Mouse (Mus musculus) olfactory bulb, adult 2 months (tissue): ENCODE measurements at regions not wholly inside any gene's neighbourhood (a gene's known extent, or its start where the extent isn't known, plus 50 kb on each side); places are given as distances from the start of the nearest gene placed in this dataset.

ENCODE experiments used
- H3K27ac ChIP-seq: fragments of 200-500 bp; 2 replicates; pipeline ENCODE4 v1.5.1; 2012; ENCODE audit warnings: low read depth, low read length; ENCODE audit not compliant: insufficient read depth
- H3K4me1 ChIP-seq: fragments of 200-500 bp; 2 replicates; pipeline ENCODE4 v1.6.1; 2012; ENCODE audit warnings: low read length; ENCODE audit not compliant: control insufficient read depth, insufficient read depth
- H3K4me3 ChIP-seq: fragments of 200-500 bp; 2 replicates; pipeline ENCODE4 v1.5.1; 2012; ENCODE audit warnings: mild to moderate bottlenecking, low read depth, low read length, moderate library complexity; ENCODE audit not compliant: insufficient read depth
- CTCF ChIP-seq: fragments of 200-500 bp; IDR thresholded peaks from 2 replicates; pipeline ENCODE4 v1.5.1; 2012; ENCODE audit warnings: low read depth, mild to moderate bottlenecking, low read length, moderate library complexity; ENCODE audit not compliant: insufficient read depth
- POLR2A ChIP-seq: fragments of 200-500 bp; IDR thresholded peaks from 2 replicates; pipeline ENCODE4 v1.6.1; 2012; ENCODE audit warnings: mild to moderate bottlenecking, low read depth, low read length, moderate library complexity; ENCODE audit not compliant: insufficient read depth
- WGBS: fragments of 180-500 bp; shearing (Covaris S2); methylation state at CpG from one replicate; pipeline ENCODE4 v1.1.7; 2018; 5-methylcytosine and 5-hydroxymethylcytosine counted together

GRCm38 (mm10) chr4:54073483-54073882 is 247.6 kb downstream of the Tmem38b start:
- peaks cover 3% of the 10 kb centered on the region; the same call in 1 of the 2 replicates for H3K4me1 ChIP-seq
- H3K4me3 ChIP-seq = no peak overlapping the region
- H3K27ac ChIP-seq = no peak overlapping the region
- TF ChIP-seq POLR2A (no peak), CTCF (no peak)
- 42% methylated on average over 7 of the region's 7 CpGs for WGBS

DNA sequence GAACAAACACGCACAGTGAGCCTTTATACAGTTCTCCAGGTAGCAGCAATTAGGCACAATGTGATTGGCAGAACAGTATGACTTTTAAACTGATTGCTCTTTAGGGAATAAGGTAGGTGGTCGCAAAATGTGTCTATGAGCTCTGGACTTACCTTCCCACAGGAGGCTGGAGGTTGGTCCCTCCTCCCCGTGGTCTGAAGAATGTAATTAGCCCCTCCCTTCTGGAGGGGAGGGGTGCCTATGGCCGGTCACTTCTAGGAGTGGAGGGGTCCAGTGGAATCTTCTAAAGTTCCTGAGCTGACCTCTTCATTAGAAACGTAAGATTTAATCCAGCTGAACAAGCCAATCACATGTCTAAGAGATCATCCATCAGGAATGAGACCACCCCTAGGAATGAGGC is 248.4 kb downstream of the Tmem38b start:
- Histone ChIP-seq H3K4me3 (no peak overlapping the region), H3K27ac (no peak overlapping the region), H3K4me1 (peaks cover 3% of the 10 kb centered on the region; the same call in 1 of the 2 replicates)
- TF ChIP-seq POLR2A (no peak), CTCF (no peak)
- 81% methylated on average over 5 of the region's 5 CpGs for WGBS

DNA sequence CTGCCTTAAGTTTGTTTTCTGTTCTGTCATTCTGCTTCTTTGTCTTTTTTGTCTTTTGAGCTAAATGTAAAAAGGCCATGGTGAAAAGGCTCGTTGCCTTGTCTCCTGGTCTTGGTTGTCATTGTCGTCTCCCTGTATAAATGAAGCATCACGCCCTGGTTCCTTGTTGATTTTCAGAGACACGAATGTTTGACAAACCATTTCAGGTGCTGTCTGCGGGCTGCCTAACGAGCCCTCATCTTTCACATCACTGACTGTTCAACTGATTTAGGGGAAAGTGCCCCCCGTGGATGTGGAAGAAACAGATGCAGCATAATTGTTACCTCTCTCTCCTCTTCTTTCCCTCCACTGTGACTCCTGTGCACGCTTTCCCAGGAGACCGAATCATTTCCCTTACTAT is 254.7 kb downstream of the Tmem38b start:
- Histone ChIP-seq H3K27ac (no peak overlapping the region), H3K4me1 (no peaks in the 10 kb centered on the region), H3K4me3 (no peak overlapping the region)
- TF ChIP-seq CTCF (no peak), POLR2A (no peak)
- WGBS = 64% methylated on average over 9 of the region's 9 CpGs

DNA sequence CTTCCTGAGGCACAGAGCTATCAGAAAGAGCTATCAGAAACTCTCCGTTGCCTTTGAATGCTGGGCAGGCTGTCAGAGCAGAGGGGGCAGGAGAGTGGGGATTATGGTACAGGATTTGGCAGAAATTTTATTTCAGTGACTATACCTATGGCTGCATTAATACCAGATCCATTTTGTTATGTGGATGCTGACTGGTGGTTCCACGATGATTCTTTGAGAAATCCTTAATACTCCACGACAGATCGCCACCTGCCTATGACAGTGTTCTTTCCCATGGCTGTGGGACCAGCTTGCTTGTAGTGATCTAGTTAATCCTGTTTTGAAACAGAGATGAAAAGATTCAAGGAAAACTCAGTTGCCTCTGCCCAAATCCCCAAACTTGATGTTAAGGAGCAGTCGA is 255.6 kb downstream of the Tmem38b start:
- no peaks in the 10 kb centered on the region for H3K4me1 ChIP-seq
- 89% methylated on average over 5 of the region's 5 CpGs for WGBS
- no peak for TF ChIP-seq POLR2A
- TF ChIP-seq CTCF = no peak
- H3K4me3 ChIP-seq = no peak overlapping the region
- H3K27ac ChIP-seq = no peak overlapping the region

DNA sequence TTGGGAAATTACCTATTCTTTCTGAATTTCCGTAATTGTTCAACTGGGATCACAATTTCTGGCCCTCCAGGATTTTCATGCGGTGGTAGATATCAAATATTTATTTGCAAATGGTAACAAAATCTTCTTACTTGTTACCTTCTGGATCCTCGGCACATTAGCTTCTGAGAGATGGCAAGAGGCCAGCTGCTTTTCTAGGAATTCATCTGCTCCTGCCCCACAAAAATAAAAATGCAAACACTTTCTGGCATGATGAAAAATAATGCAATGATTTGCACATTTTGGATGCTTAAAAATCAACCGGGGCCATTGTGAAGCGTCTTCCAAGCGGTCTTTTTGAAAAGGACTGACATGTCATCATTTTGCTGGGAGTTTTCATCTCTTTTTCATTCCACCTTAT is 258.9 kb downstream of the Tmem38b start:
- Histone ChIP-seq H3K27ac (no peak overlapping the region), H3K4me3 (no peak overlapping the region), H3K4me1 (no peaks in the 10 kb centered on the region)
- 93% methylated on average over 6 of the region's 6 CpGs for WGBS
- TF ChIP-seq POLR2A (no peak), CTCF (no peak)

- no peak overlapping the region for H3K4me3 ChIP-seq
- H3K27ac ChIP-seq = no peak overlapping the region
- 91% methylated on average over 7 of the region's 7 CpGs for WGBS
- H3K4me1 ChIP-seq = no peaks in the 10 kb centered on the region
- TF ChIP-seq POLR2A = no peak
- TF ChIP-seq CTCF = no peak
These were observed 268.6 kb downstream of the Tmem38b start for GRCm38 (mm10) chr4:54094285-54094997.

DNA sequence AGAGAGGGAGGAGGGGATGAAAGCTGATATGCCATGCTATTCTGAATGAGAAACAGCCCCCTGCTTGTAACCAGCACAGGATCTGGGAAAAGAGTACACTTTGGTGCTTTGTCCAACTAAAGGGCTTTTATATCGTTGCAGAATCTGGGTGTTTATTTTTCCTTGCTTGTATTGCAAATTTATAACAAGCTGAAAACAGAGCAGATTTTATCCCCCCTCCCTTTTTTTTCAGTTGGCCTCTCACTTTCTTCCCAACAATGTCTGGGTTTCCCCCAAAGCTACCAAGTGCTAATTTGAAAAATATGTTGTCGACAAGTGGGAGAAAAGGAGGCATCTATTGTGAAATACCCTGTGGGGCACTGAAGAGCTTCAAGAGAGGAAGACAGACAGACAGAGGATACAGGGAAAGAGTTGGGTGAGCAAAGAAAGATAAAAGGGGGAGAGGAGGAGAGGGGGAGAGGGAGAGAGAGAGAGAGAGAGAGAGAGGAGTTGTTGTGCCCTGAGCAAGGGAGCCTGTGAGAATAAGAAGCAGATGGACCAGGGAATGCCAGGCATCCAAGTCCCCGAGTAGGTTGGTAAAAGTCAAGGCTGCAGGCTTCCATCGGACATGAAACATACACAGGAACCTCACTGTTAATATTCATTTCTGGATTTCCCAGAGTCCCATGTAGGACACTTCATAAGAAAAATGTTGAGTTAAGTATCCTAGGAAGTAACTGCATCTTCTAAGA is 269.5 kb downstream of the Tmem38b start:
- H3K27ac ChIP-seq = no peak overlapping the region
- 57% methylated on average over 4 of the region's 4 CpGs for WGBS
- no peak for TF ChIP-seq CTCF
- no peak for TF ChIP-seq POLR2A
- H3K4me3 ChIP-seq = no peak overlapping the region
- no peaks in the 10 kb centered on the region for H3K4me1 ChIP-seq

DNA sequence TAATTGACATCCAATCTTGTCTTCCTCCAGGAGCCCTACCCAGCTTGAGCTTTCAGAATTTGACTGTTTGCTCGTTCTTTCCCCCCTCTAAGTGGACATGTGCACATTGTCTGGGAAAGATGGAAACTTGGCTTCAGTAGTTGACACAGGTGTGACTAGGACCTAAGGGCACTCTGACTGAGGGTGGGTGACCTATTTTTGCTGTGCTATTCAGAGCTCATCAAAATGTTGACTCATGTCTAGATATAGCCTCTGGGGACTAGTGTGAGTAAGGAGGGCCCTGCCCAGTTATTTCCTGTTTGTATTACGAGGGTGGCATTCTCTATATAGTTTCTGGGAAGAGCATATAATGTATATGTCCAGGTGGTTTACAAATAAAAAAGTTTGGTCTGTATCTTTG is 271.7 kb downstream of the Tmem38b start:
- no peak for TF ChIP-seq POLR2A
- TF ChIP-seq CTCF = no peak
- no peak overlapping the region for H3K4me3 ChIP-seq
- no peak overlapping the region for H3K27ac ChIP-seq
- no peaks in the 10 kb centered on the region for H3K4me1 ChIP-seq
- 91% methylated on average over 2 of the region's 2 CpGs for WGBS

DNA sequence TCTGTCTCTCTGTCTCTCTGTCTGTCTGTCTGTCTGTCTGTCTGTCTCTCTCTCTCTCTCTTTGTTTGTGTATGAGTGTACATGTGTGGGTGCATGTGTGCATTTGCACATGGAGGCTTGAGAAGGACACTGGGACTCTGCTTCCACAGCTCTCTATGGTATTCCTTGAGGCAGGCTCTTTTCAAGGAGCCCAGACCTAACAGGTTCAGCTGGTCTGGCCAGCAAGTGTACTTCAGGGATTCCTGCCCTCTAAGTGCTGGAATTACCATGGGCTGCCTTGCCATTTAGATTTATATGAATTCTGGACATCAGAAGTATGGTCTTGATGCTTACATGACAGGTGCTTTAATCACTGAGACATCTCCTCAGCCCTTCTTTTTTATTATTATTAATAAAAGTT is 274.4 kb downstream of the Tmem38b start:
- Histone ChIP-seq H3K4me1 (no peaks in the 10 kb centered on the region), H3K4me3 (no peak overlapping the region), H3K27ac (no peak overlapping the region)
- no peak for TF ChIP-seq POLR2A
- TF ChIP-seq CTCF = no peak
